Mouse (Mus musculus): Measurements from ENCODE around the gene Spon1.
A peak's percentile ranks its signal among the peaks of the same experiment; 100 is the strongest.

The Spon1 gene

GRCm38 (mm10) chr7:114065407-114066185 lies 299.8 kb downstream of the Spon1 start:
- DNase-seq: no peak

- peak; percentile 93 for DNase-seq
Measured at GRCm38 (mm10) chr7:114066529-114067178, 300.9 kb downstream of the Spon1 start.

GRCm38 (mm10) chr7:114068956-114069533 lies 303.2 kb downstream of the Spon1 start:
- DNase-seq: no peak

- DNase-seq: no peak
Measured at GRCm38 (mm10) chr7:114069726-114070457, 304.1 kb downstream of the Spon1 start.

DNA sequence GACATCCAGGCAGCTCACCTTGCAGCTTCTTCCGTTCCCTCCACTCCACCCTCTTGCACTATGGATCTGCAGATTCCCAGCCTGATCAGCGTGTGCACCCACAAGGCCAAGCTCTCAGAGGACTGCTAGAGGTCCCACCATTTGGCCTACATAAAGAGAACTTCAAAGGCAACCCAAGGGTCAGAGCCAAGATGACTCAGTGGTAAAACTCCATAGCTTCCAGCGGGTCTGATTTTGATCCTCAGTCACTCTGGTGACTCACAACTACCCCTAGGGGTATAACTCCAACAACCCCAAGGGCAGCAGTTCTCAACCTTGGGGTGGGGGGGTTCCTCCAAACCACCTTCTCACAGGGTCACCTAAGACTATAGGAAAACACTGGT lies 304.7 kb downstream of the Spon1 start:
- DNase-seq: no peak

DNA sequence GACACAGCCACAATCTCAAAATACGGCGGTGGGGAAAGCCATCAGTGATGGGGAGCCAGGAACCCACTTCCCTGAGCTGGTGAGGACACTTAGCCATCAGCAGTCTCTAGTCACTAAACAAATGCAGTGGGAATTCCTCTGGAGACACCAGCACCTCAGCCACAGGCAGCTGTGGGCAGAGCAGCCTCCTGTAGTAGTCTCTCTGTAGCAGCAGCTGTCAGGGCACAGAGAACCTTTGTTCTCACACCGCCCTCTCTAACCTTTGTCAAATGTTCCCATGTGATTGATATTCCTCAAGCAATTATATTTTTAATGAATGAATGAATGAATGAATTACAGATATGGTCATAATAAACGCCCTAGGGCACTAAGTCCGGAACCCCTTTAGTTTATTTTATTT lies 305.6 kb downstream of the Spon1 start:
- DNase-seq: no peak

DNA sequence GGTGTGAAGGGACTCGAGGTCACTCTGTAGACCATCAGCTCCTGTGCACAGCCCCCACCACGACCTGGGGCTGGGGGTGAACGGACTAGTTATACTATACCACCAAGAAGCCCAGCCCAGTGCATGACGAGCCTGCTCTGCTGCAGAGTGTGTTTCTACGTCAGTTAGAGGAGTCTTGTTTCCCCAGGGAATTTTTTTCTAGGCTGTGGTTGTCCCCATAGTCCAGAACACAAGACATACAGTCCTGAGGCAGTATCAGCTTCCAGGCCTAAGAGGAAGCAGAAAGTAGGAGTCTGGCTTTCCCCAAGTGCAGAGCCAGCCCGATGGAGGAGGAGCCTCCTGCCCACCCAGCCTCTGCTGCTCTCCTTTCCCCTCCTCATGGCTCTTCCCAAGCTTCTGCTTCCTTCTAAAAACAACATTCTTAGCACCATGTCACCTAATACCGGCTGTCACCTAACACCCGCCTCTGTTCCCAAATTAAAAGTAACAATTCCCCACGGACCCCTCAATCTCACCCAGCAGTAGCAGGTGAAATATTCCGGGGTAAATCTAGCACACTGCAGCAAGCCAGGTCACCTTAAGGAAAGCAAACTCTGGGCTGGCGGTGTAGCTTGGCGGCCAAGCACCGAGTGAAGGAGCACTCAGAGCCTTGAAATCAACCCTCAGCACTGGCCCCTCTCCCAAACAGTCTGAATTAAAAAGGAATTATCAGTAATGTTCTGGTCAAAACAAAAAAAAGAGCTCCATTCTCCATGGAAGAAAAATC lies 306.2 kb downstream of the Spon1 start:
- DNase-seq: no peak

DNA sequence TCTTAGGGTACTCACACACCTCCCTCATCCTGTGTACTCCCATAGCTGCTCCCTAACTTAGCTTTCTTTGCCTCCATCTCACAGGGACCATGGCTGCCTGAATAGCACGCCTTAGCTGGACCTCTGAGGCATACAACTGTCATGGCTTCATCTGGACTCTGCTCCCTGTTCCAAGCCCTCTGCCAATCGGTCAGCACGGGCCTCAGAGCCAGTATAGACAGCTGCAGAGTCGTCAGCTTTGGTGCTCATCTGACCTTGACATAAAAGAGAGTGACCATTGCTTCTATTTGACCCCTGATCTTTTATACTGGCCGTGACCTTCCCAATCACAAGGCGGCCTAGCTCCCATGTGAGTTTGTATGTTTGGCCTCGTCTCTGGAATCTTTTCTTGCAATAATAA lies 308.3 kb downstream of the Spon1 start:
- peak; percentile 44 for DNase-seq

DNA sequence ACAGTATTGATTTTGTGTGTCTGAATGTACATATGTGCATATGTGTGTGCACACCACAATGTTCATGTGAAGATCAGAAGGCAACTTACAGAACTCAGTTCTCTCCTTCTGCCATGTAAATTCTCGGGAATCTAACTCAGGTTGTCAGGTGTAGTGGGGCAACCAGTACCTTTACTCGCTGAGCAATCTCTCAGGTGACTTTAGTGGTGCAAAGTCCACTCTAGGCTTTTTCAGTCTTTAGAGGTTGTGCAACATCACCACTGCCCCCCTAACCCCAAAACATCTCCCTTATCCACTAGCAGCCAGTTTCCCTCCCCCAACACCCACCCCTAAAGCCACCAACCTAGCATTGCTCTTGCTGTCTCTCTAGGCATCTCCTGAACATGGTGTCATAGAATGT lies 308.8 kb downstream of the Spon1 start:
- DNase-seq: no peak

DNA sequence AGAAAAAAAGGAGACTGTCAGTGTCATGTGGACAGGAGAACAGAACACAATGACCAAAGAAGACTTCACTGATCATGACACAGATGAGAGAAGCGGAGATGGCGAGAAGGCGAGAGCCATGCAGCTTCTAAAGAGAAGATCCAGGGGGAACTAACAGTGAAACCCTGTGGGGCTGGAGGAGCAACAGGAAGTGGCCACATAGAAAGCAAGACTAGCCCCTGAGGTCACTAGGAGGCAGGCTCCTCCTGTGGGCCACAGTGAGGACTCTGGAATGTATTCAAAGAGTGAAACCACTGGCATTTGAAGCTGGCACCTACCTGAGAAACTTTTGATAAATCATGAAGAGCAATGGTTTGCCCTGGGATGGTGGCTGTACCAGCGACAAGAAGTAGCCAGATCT lies 313.5 kb downstream of the Spon1 start:
- DNase-seq: no peak

DNA sequence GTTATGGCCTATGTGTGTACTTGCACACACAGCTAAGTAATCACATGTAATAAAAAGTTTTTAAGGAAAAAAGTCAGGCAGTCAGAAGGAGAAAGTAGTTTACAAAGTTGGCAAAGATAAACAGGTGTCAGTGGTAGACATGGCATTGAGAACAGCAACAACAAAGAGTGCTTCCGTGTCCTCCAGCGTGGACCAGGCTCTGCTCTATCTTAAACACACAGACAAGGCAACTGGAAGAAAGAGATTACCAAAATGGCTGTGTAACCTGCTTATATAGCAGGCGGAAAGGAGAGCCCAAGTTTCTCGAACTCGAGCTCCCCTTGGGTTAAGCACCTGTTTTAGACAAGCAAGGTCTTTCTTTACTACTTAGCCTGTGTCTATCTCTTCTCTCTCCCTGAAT lies 314.5 kb downstream of the Spon1 start:
- no peak for DNase-seq

- DNase-seq: no peak
Measured at GRCm38 (mm10) chr7:114081633-114082420, 316.0 kb downstream of the Spon1 start.

- no peak for DNase-seq
Measured at GRCm38 (mm10) chr7:114083088-114083487, 317.3 kb downstream of the Spon1 start.

- no peak for DNase-seq
Measured at GRCm38 (mm10) chr7:114083760-114084159, 318.0 kb downstream of the Spon1 start.

DNA sequence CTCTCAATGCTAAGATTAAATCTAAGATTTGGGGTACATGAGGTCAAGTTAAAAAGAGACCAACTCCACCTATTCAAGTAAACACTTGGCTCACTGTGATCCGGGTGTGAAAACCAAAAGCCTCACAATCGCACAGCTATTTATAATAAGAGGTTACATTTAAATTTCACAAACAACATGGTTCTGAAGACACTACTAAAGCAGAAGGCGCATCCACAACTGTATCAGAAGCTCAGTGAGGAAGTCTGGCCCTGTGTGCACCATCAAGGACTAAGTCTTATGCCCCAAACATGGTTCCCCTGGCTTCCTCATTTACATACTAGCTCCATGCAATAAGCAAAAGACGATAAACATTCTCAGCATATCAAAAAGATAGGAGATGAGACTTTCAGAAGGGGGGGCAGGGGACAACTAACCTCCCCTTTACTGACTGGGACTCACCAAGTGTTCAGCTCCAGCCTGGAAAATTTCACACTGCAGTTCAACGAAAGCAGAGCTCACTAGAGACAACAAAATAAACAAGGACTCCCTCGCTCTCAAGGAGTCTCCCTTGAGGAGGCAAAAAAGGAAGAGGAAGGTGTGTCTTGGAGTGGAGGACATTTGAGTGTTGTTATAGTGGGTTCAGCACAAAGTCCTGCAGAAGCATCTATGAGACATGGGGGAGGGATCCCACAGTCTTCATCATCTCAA lies 320.4 kb downstream of the Spon1 start:
- DNase-seq: no peak

DNA sequence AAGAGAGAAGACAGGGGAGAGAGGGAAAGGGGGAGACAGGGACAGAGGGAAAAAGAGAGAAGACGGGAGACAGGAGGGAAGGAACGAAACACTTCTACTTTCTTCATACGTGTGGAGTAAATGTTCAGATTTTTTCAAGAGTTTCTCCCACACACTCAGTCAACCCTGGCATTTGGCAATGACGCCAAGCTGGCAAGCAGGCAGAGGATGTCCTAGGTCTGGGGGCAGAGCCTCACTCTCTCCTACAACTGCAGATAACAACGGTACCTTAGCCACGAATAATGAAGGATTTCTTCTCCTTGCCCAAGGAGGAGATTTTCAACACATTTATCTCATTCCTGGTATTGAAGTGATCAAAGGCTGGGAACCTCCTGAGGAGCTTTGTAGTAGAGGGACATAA lies 321.5 kb downstream of the Spon1 start:
- no peak for DNase-seq

GRCm38 (mm10) chr7:114087986-114088385 lies 322.2 kb downstream of the Spon1 start:
- no peak for DNase-seq

- DNase-seq: no peak
Measured at GRCm38 (mm10) chr7:114088918-114089317, 323.1 kb downstream of the Spon1 start.

DNA sequence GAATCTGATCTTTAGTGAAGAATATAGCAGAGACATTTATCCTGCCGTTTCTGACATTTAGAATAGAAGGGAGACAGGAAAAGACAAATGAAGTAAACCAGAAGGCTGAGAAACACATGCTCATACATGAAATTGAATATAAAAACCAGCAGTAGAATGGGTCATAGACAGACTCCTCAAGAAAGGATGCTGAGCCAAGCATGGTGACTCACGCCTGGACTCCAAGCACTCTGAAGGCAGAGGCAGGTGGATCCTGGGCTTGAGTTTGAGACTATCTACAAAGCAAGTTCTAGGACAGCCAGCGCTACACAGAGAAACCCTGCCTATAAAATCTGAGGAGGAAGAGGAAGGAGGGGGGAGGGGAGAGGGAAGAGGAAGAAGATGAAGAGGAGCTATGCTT lies 324.4 kb downstream of the Spon1 start:
- no peak for DNase-seq

GRCm38 (mm10) chr7:114090892-114091545 lies 325.2 kb downstream of the Spon1 start:
- DNase-seq: no peak

Measured in kidney, adult 11 months (tissue).